Mouse (Mus musculus) Patski (cell line): ENCODE measurements around the gene Mapk9. TPM values are rescaled to one million over a fixed set of nuclear protein-coding genes. Genes with fewer than 3 reads are reported as not detected.

Source experiments
- ATAC-seq: fragments of 100-300 bp; one replicate; pipeline ENCODE4 v1.8.0; 2021
- CTCF ChIA-PET: fragments of 350-600 bp; sonication (Branson Sonifier 250); formaldehyde crosslinking; loops from one replicate; lab custom pipeline; 2022; ENCODE audit warnings: inconsistent platforms; lab: Charles Lee
- POLR2A ChIA-PET: fragments of 350-600 bp; sonication (Branson Sonifier 250); formaldehyde crosslinking; loops from one replicate; lab custom pipeline; 2022; ENCODE audit warnings: antibody characterized with exemption, inconsistent platforms; lab: Charles Lee
- DNase-seq: peaks from one replicate; pipeline ENCODE4 v3.0.0-alpha.2; 2011; ENCODE audit warnings: low read depth, low spot score
- H3K27me3 ChIP-seq: fragments of 371-371 bp; one replicate; pipeline ENCODE4 v1.5.1; 2021
- CTCF ChIP-seq: fragments of 100-300 bp; IDR thresholded peaks from one replicate; pipeline ENCODE4 v1.5.1; 2021
- in situ Hi-C: fragments of 300-500 bp; cut with MboI; formaldehyde crosslinking; loops from 3 replicates; pipeline ENCODE4 v1.11.1; 2018; ENCODE audit warnings: low pct_unique_long_range_greater_than_20kb, mixed read lengths
- polyA plus RNA-seq: library from polyadenylated mRNA; unstranded; gene quantifications from one replicate; pipeline ENCODE4 v1.2.3, GENCODE M21; 2021

The Mapk9 gene
- polyA plus RNA-seq, 1 experiment from 2014 or later: 48.5 TPM

- ChIA-PET CTCF (interaction anchor here (1.2 to 3.3 kb wide), 3 partner anchors 12 to 78 kb away, joined by 4 to 10 read pairs (median 4); no protein-coding TSS in a partner anchor), POLR2A (no interaction called here)
- in situ Hi-C loops: no loop called here
- ATAC-seq: no peak
- no peak for TF ChIP-seq CTCF
- DNase-seq: no peak
- no peaks in the 10 kb centered on the region for H3K27me3 ChIP-seq
These were observed 36.8 kb downstream of the Mapk9 start for GRCm38 (mm10) chr11:49883394-49883793.

GRCm38 (mm10) chr11:49888469-49888868, 41.9 kb downstream of the Mapk9 start:
- POLR2A ChIA-PET: no interaction called here
- CTCF ChIA-PET: interaction anchor here (1.1 to 1.8 kb wide), 3 partner anchors 8 to 73 kb away, joined by 3 to 7 read pairs (median 5); no protein-coding TSS in a partner anchor
- no peak for TF ChIP-seq CTCF
- in situ Hi-C loops: no loop called here
- DNase-seq (no peak), ATAC-seq (no peak)
- no peaks in the 10 kb centered on the region for H3K27me3 ChIP-seq

GRCm38 (mm10) chr11:49891993-49892392, 45.4 kb downstream of the Mapk9 start:
- H3K27me3 ChIP-seq: no peaks in the 10 kb centered on the region
- ATAC-seq (no peak), DNase-seq (no peak)
- TF ChIP-seq CTCF: no peak
- POLR2A ChIA-PET: no interaction called here
- in situ Hi-C loops: no loop called here
- CTCF ChIA-PET: no interaction called here

GRCm38 (mm10) chr11:49893806-49894205, 47.3 kb downstream of the Mapk9 start:
- H3K27me3 ChIP-seq: no peaks in the 10 kb centered on the region
- no peak for TF ChIP-seq CTCF
- no peak for DNase-seq
- POLR2A ChIA-PET: no interaction called here
- no peak for ATAC-seq
- in situ Hi-C loops: no loop called here
- CTCF ChIA-PET: interaction anchor here (1.1 to 1.6 kb wide), 3 partner anchors 13 to 68 kb away, joined by 3 to 5 read pairs (median 3); no protein-coding TSS in a partner anchor

GRCm38 (mm10) chr11:49895966-49896590, 49.5 kb downstream of the Mapk9 start:
- TF ChIP-seq CTCF: no peak
- ATAC-seq (no peak), DNase-seq (no peak)
- in situ Hi-C loops: no loop called here
- POLR2A ChIA-PET: no interaction called here
- CTCF ChIA-PET: interaction anchor here (1.0 kb wide), 1 partner anchor 60 kb away, joined by 3 read pairs; no protein-coding TSS in a partner anchor
- H3K27me3 ChIP-seq: peaks cover 9% of the 10 kb centered on the region

- in situ Hi-C loops: loop anchor here (5.0 kb wide), 1 partner anchor 57 kb away; no protein-coding TSS in a partner anchor
- ATAC-seq (no peak), DNase-seq (no peak)
- no peak for TF ChIP-seq CTCF
- H3K27me3 ChIP-seq: peaks cover 23% of the 10 kb centered on the region
- POLR2A ChIA-PET: no interaction called here
- CTCF ChIA-PET: interaction anchor here (0.7 kb wide), 1 partner anchor 29 kb away, joined by 3 read pairs; no protein-coding TSS in a partner anchor
These were observed 53.5 kb downstream of the Mapk9 start for GRCm38 (mm10) chr11:49900043-49900442.

- CTCF ChIA-PET: interaction anchor here (0.7 kb wide), 1 partner anchor 30 kb away, joined by 3 read pairs; no protein-coding TSS in a partner anchor
These were observed 54.6 kb downstream of the Mapk9 start for GRCm38 (mm10) chr11:49900962-49901658.

GRCm38 (mm10) chr11:49901659-49902458, 55.3 kb downstream of the Mapk9 start, which contains the start of gene Rasgef1c:
Gene Rasgef1c (plus strand): TSS chr11:49901835.
- ChIA-PET CTCF (interaction anchor here (1.0 to 4.1 kb wide), 6 partner anchors 14 to 59 kb away, joined by 3 to 38 read pairs (median 10); no protein-coding TSS in a partner anchor), POLR2A (no interaction called here)
- H3K27me3 ChIP-seq: peaks cover 23% of the 10 kb centered on the region
- peak; percentile 89 for ATAC-seq
- TF ChIP-seq CTCF: peak; percentile 96
- in situ Hi-C loops: loop anchor here (5.0 kb wide), 1 partner anchor 55 kb away; no protein-coding TSS in a partner anchor
- DNase-seq: no peak

More at GRCm38 (mm10) chr11:49900962-49901658, 54.6 kb downstream of the Mapk9 start:
- POLR2A ChIA-PET: no interaction called here
- no peak for DNase-seq
- in situ Hi-C loops: loop anchor here (5.0 kb wide), 1 partner anchor 56 kb away; no protein-coding TSS in a partner anchor
- ATAC-seq: peak; percentile 33
- no peak for TF ChIP-seq CTCF
- H3K27me3 ChIP-seq: peaks cover 23% of the 10 kb centered on the region

- TF ChIP-seq CTCF: peak; percentile 96
- in situ Hi-C loops: loop anchor here (5.0 kb wide), 1 partner anchor 54 kb away; no protein-coding TSS in a partner anchor
- POLR2A ChIA-PET: interaction anchor here (0.7 kb wide), 1 partner anchor 18 kb away, joined by 3 read pairs; no protein-coding TSS in a partner anchor
- no peak for DNase-seq
- ATAC-seq: peak; percentile 55
- peaks cover 23% of the 10 kb centered on the region for H3K27me3 ChIP-seq
- CTCF ChIA-PET: interaction anchor here (1.0 to 4.1 kb wide), 10 partner anchors 9 to 57 kb away, joined by 3 to 38 read pairs (median 4); no protein-coding TSS in a partner anchor
These were observed 56.8 kb downstream of the Mapk9 start for GRCm38 (mm10) chr11:49903333-49903732.
